Mouse (Mus musculus) forebrain, embryonic 15.5 days (tissue): ENCODE data around the gene Was. TPM values are rescaled to one million over a fixed set of nuclear protein-coding genes. Genes with fewer than 3 reads are reported as not detected.

ENCODE experiments used
- ATAC-seq: fragments of 200-750 bp; cut with Nextera tagmentation; replicated peaks from 2 replicates; pipeline ENCODE4 v1.8.0; 2017; ENCODE audit warnings: mild to moderate bottlenecking, moderate TSS enrichment, moderate library complexity
- H3K27ac ChIP-seq: fragments of 300-500 bp; sonication (generic); replicated peaks from 2 replicates; pipeline ENCODE4 v1.5.1; 2015; ENCODE audit warnings: mild to moderate bottlenecking, inconsistent platforms
- H3K27me3 ChIP-seq: fragments of 300-500 bp; sonication (generic); 2 replicates; pipeline ENCODE4 v1.6.1; 2015; ENCODE audit warnings: inconsistent platforms
- H3K36me3 ChIP-seq: fragments of 300-500 bp; sonication (generic); 2 replicates; pipeline ENCODE4 v1.6.1; 2015; ENCODE audit warnings: mild to moderate bottlenecking, inconsistent platforms
- H3K4me1 ChIP-seq: fragments of 300-500 bp; sonication (generic); 2 replicates; pipeline ENCODE4 v1.6.1; 2015; ENCODE audit warnings: inconsistent platforms
- H3K4me2 ChIP-seq: fragments of 300-500 bp; sonication (generic); replicated peaks from 2 replicates; pipeline ENCODE4 v1.6.1; 2015; ENCODE audit warnings: mild to moderate bottlenecking, inconsistent platforms
- H3K4me3 ChIP-seq: fragments of 300-500 bp; sonication (generic); 2 replicates; pipeline ENCODE4 v1.5.1; 2015; ENCODE audit warnings: mild to moderate bottlenecking, inconsistent platforms
- H3K9ac ChIP-seq: fragments of 300-500 bp; sonication (generic); replicated peaks from 2 replicates; pipeline ENCODE4 v1.6.1; 2015; ENCODE audit warnings: mild to moderate bottlenecking, inconsistent platforms
- H3K9me3 ChIP-seq: fragments of 300-500 bp; sonication (generic); 2 replicates; pipeline ENCODE4 v1.6.1; 2016; ENCODE audit warnings: inconsistent platforms
- WGBS: fragments of 180-500 bp; shearing (Covaris S2); methylation state at CpG from one replicate; pipeline ENCODE4 v1.1.7; 2015; ENCODE audit warnings: mixed read lengths; 5-methylcytosine and 5-hydroxymethylcytosine counted together
- polyA plus RNA-seq: library from polyadenylated mRNA; unstranded; fragments of >200 nt; fragmentation: Nextera tagmentation; extraction: Ambion mirVana; gene quantifications from 2 replicates; pipeline ENCODE4 v1.2.1, GENCODE M21; 2015

Was gene
- 0.09 TPM in 1 of 2 replicates, not detected in the other for polyA plus RNA-seq

DNA sequence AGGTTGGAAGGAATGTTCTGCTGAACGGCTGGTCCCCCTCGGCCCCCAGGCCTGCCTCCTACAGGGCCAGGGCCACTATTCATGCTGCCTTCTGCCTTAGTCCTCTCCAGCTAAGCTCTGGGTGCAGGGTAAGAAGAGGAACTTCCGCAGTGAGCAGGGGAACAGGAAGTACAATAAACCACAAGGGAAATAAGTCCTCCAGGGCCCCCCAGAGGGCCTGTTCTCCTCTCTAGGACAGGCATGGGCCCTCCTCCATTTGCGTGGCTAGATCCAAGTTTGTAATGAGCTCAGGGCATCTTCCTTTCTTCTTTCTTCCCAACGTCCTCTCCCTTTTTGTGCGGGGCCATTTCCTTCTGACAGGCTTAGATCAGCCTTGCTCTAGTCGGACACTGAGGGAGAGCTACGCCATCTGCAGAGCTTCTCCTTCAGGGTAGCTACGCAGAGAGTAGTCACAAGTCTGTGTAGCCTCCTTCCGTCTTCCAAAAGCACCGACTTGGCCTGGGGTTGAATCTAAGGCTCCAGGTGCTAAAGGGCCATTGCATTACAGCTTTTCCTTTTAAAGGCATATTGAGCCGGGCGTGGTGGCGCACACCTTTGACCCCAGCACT lies at the start of gene Was:
Was (minus strand) TSS at position 153 of the 608 bp plus-strand sequence.
- Histone ChIP-seq H3K4me3 (no peak within 1 kb of the TSS), H3K27ac (no peak within 1 kb of the TSS), H3K9me3 (no peaks in the 10 kb centered on the region), H3K4me1 (no peaks in the 10 kb centered on the region), H3K9ac (no peak within 1 kb of the TSS), H3K36me3 (no peaks in the 10 kb centered on the region), H3K4me2 (no peak within 1 kb of the TSS), H3K27me3 (no peaks in the 10 kb centered on the region)
- ATAC-seq: no peak
- 90% methylated on average over 14 of the region's 14 CpGs for WGBS

- Histone ChIP-seq H3K4me2 (no peak overlapping the region), H3K27me3 (no peaks in the 10 kb centered on the region), H3K9me3 (no peaks in the 10 kb centered on the region; the same call in 1 of the 2 replicates), H3K9ac (no peak overlapping the region), H3K4me3 (no peak overlapping the region), H3K27ac (no peak overlapping the region), H3K4me1 (peaks cover 15% of the 10 kb centered on the region), H3K36me3 (peaks cover 20% of the 10 kb centered on the region)
- WGBS: 70% methylated on average over 1 of the region's 1 CpGs
- no peak for ATAC-seq
Measured at GRCm38 (mm10) chrX:8139480-8139879, 49.2 kb upstream of the Was start.

DNA sequence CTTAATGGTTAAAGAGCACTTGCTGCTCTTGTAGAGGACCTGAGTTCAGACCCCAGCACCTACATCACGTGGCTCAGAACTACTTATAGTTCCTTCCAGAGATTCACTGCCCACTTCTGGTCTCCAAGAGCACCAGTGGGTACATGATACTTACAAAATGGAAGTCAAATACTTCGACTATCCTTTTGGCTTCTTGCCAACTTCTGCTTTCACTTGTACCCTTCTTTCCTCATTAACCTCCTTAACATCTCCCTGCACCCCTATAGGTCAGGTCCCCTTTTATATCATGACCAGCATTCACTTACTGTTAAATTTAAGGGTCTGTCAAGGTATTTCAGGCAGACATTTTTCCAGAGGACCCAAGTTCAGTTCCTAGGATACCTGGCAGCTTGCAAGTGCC lies 45.6 kb upstream of the Was start:
- Histone ChIP-seq H3K27me3 (no peaks in the 10 kb centered on the region), H3K27ac (no peak overlapping the region), H3K4me1 (peaks cover 7% of the 10 kb centered on the region), H3K4me3 (no peak overlapping the region), H3K4me2 (no peak overlapping the region), H3K9ac (no peak overlapping the region), H3K36me3 (peaks cover 3% of the 10 kb centered on the region), H3K9me3 (no peaks in the 10 kb centered on the region)
- WGBS: 45% methylated on average over 2 of the region's 2 CpGs
- ATAC-seq: no peak

GRCm38 (mm10) chrX:8132017-8132976 lies 42.0 kb upstream of the Was start, which contains the start of gene Wdr13:
Gene Wdr13 (minus strand): TSS chrX:8132892.
- Histone ChIP-seq H3K4me3 (peak within 1 kb of the TSS; percentile 61), H3K27me3 (no peaks in the 10 kb centered on the region), H3K27ac (peak within 1 kb of the TSS; percentile 92), H3K9ac (peak within 1 kb of the TSS; percentile 61), H3K9me3 (no peaks in the 10 kb centered on the region), H3K4me2 (peak within 1 kb of the TSS; percentile 43), H3K36me3 (peaks cover 9% of the 10 kb centered on the region; the same call in 1 of the 2 replicates), H3K4me1 (peaks cover 7% of the 10 kb centered on the region)
- ATAC-seq: peak; percentile 87
- 21% methylated on average over 39 of the region's 40 CpGs for WGBS

DNA sequence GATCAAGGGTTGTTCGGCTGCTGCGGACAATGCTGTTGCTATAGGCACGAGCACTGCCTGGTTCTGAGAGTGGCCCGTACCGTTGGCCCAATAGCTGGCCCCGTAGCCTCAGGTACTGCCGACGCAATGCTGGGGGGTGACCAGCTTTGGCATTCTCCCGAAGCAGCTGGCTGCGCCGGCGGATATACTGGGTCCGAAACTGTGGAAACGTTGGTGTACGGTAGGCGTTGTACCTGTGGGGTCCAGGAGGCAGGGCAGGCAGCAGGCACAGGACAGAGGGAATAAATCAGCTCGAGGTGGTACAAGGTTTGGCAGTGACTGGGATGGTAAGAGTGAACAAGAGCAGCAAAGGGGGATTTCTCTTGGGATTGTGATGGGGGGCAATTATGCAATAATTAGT lies 41.1 kb upstream of the Was start:
- no peak overlapping the region for H3K9ac ChIP-seq
- peak overlapping the region; percentile 43 for H3K4me2 ChIP-seq
- 0 out of 2 replicates have a peak overlapping the region, but pooled peaks have one; percentile 92 for H3K27ac ChIP-seq
- peaks cover 9% of the 10 kb centered on the region; the same call in 1 of the 2 replicates for H3K36me3 ChIP-seq
- peak overlapping the region; percentile 61 for H3K4me3 ChIP-seq
- ATAC-seq: peak; percentile 24; the same call in 1 of the 2 replicates
- H3K4me1 ChIP-seq: peaks cover 7% of the 10 kb centered on the region
- H3K27me3 ChIP-seq: no peaks in the 10 kb centered on the region
- WGBS: 93% methylated on average over 17 of the region's 17 CpGs
- no peaks in the 10 kb centered on the region for H3K9me3 ChIP-seq

GRCm38 (mm10) chrX:8125235-8125634 lies 34.9 kb upstream of the Was start:
- Histone ChIP-seq H3K27me3 (no peaks in the 10 kb centered on the region), H3K27ac (no peak overlapping the region), H3K9me3 (no peaks in the 10 kb centered on the region), H3K9ac (no peak overlapping the region), H3K36me3 (peaks cover 18% of the 10 kb centered on the region; the same call in 1 of the 2 replicates), H3K4me3 (no peak overlapping the region), H3K4me2 (no peak overlapping the region), H3K4me1 (no peaks in the 10 kb centered on the region)
- WGBS: 83% methylated on average over 7 of the region's 7 CpGs
- ATAC-seq: no peak

DNA sequence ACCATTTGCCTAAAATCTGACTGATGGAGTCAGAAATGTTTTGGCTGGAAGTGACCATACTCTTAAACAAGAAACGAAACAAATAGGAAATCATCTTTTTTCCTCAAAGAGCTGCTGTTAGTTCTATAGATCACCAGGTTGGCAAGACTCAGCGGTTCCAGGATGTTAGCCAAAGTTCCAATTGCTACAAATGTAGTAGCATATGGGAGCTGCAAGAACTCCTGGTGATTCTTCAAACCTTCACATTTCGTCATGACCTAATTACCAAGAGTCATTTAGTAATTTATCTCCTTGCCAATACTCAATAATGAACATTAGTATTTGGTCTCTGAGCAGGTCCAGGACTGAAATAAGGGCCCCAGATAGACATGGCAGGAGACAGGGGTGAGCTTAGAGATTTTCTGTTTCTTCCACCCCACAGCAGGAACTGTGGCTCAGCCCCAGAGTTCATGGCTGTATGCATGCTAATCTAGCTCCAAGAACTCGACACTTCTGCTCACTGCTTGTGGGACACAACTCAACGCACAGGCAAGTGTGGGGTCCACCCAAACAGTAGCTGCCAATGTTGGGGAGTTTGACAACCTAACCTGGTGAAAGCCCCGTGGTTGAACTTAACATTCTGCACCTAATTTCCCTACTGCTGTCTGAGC lies 33.6 kb upstream of the Was start:
- H3K27ac ChIP-seq: no peak overlapping the region
- no peak overlapping the region for H3K4me3 ChIP-seq
- no peak for ATAC-seq
- whole genome bisulfite sequencing: 85% methylated on average over 6 of the region's 6 CpGs
- no peaks in the 10 kb centered on the region for H3K27me3 ChIP-seq
- no peak overlapping the region for H3K4me2 ChIP-seq
- H3K4me1 ChIP-seq: no peaks in the 10 kb centered on the region
- H3K9me3 ChIP-seq: no peaks in the 10 kb centered on the region
- peaks cover 16% of the 10 kb centered on the region; the same call in 1 of the 2 replicates for H3K36me3 ChIP-seq
- H3K9ac ChIP-seq: no peak overlapping the region

GRCm38 (mm10) chrX:8117264-8117663 lies 27.0 kb upstream of the Was start:
- Histone ChIP-seq H3K9me3 (no peaks in the 10 kb centered on the region), H3K36me3 (no peaks in the 10 kb centered on the region), H3K4me3 (no peak overlapping the region), H3K27ac (no peak overlapping the region), H3K9ac (no peak overlapping the region), H3K4me1 (no peaks in the 10 kb centered on the region), H3K4me2 (no peak overlapping the region), H3K27me3 (no peaks in the 10 kb centered on the region)
- ATAC-seq: no peak

GRCm38 (mm10) chrX:8115275-8115674 lies 25.0 kb upstream of the Was start:
- Histone ChIP-seq H3K4me1 (no peaks in the 10 kb centered on the region), H3K9ac (no peak overlapping the region), H3K36me3 (no peaks in the 10 kb centered on the region), H3K4me3 (no peak overlapping the region), H3K27me3 (no peaks in the 10 kb centered on the region), H3K4me2 (no peak overlapping the region), H3K9me3 (no peaks in the 10 kb centered on the region), H3K27ac (no peak overlapping the region)
- 79% methylated on average over 4 of the region's 4 CpGs for WGBS
- no peak for ATAC-seq

DNA sequence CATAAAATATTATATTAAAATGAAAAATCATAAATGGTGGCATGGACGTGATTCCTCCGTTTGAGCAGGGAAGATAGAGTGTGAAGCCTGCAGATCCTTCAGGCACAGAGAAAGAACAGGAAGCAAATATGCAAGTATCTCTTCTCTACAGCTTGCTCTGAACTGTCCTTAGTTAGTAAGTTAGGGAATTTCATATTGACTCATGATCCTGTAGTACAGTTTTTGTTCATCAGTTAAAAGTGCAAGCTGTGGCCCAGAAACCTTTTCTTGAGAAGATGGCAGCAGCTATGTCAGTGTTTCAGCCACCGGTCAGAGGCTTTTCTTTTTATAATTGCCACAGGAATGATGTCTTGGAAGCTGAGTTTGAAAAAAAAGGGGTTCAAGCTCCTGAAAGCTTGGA lies 14.7 kb upstream of the Was start:
- 92% methylated on average over 3 of the region's 3 CpGs for WGBS
- Histone ChIP-seq H3K9me3 (no peaks in the 10 kb centered on the region), H3K9ac (no peak overlapping the region), H3K27ac (no peak overlapping the region), H3K36me3 (no peaks in the 10 kb centered on the region), H3K4me2 (no peak overlapping the region), H3K4me1 (peaks cover 5% of the 10 kb centered on the region), H3K27me3 (no peaks in the 10 kb centered on the region), H3K4me3 (no peak overlapping the region)
- no peak for ATAC-seq

DNA sequence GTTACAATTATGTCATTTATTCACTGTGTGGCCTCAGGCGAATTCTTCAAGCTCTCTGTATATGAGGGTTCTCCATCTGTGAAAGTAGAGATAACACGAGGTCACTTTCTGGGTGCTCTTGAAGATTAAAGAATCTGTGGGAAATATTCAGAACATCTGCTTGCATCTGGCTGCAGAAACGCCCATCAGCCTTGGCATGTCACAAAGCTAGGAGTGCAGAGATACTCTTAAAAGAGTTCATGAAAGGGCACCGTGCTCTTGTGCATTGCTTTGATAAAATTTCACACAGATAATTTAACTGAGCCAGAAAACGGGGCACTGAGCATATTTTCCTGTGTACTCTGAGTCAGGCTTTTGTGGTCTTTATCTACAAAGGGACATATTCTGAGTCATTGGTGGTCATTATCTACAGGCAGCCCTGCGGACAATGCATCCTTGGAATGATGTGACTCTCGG lies 11.9 kb upstream of the Was start:
- Histone ChIP-seq H3K4me2 (no peak overlapping the region), H3K36me3 (no peaks in the 10 kb centered on the region), H3K4me1 (peaks cover 5% of the 10 kb centered on the region), H3K9ac (no peak overlapping the region), H3K27me3 (no peaks in the 10 kb centered on the region), H3K9me3 (no peaks in the 10 kb centered on the region), H3K27ac (no peak overlapping the region), H3K4me3 (no peak overlapping the region)
- WGBS: 63% methylated on average over 7 of the region's 7 CpGs
- ATAC-seq: no peak

GRCm38 (mm10) chrX:8101017-8101416 lies 10.7 kb upstream of the Was start:
- Histone ChIP-seq H3K9me3 (no peaks in the 10 kb centered on the region), H3K4me2 (no peak overlapping the region; the same call in 1 of the 2 replicates), H3K27me3 (no peaks in the 10 kb centered on the region), H3K27ac (peak overlapping the region; percentile 89), H3K36me3 (no peaks in the 10 kb centered on the region), H3K9ac (peak overlapping the region; percentile 19; the same call in 1 of the 2 replicates), H3K4me3 (no peak overlapping the region), H3K4me1 (peaks cover 5% of the 10 kb centered on the region)
- 28% methylated on average over 3 of the region's 3 CpGs for WGBS
- peak; percentile 60 for ATAC-seq
